Mouse (Mus musculus) adrenal gland, postnatal 14 days (tissue): ENCODE results near the gene C1qtnf9. TPM values are rescaled to one million over a fixed set of nuclear protein-coding genes. Genes with fewer than 3 reads are reported as not detected.
A peak's percentile ranks its signal among the peaks of the same experiment; 100 is the strongest.

Source experiments
- DNase-seq: peaks from one replicate; pipeline ENCODE4 v3.0.0; 2021; ENCODE audit warnings: mixed read lengths
- total RNA-seq: library from RNA; stranded (reverse); gene quantifications from 2 replicates; pipeline ENCODE4 v1.2.3, GENCODE M21; 2021

The C1qtnf9 gene
- total RNA-seq, 1 experiment from 2014 or later = 18.4 TPM

- DNase-seq = no peak
Observed at GRCm38 (mm10) chr14:60751581-60751980, 16.4 kb upstream of the C1qtnf9 start.

GRCm38 (mm10) chr14:60752892-60753800 lies 14.8 kb upstream of the C1qtnf9 start:
- DNase-seq = peak; percentile 76

- no peak for DNase-seq
Observed at GRCm38 (mm10) chr14:60753801-60754126, 14.2 kb upstream of the C1qtnf9 start.

- no peak for DNase-seq
Observed at GRCm38 (mm10) chr14:60754656-60755055, 13.3 kb upstream of the C1qtnf9 start.

- DNase-seq = no peak
Observed at GRCm38 (mm10) chr14:60756271-60756670, 11.7 kb upstream of the C1qtnf9 start.

- DNase-seq = no peak
Observed at GRCm38 (mm10) chr14:60757265-60757664, 10.7 kb upstream of the C1qtnf9 start.

- no peak for DNase-seq
Observed at GRCm38 (mm10) chr14:60757722-60758121, 10.2 kb upstream of the C1qtnf9 start.

GRCm38 (mm10) chr14:60759097-60759496 lies 8.8 kb upstream of the C1qtnf9 start:
- DNase-seq = no peak

GRCm38 (mm10) chr14:60761801-60762200 lies 6.1 kb upstream of the C1qtnf9 start:
- DNase-seq = no peak

- no peak for DNase-seq
Observed at GRCm38 (mm10) chr14:60762754-60763153, 5.2 kb upstream of the C1qtnf9 start.

GRCm38 (mm10) chr14:60763746-60764145 lies 4.2 kb upstream of the C1qtnf9 start:
- no peak for DNase-seq

- DNase-seq = no peak
Observed at GRCm38 (mm10) chr14:60764526-60764925, 3.4 kb upstream of the C1qtnf9 start.

GRCm38 (mm10) chr14:60765025-60765424 lies 2.9 kb upstream of the C1qtnf9 start:
- peak; percentile 63 for DNase-seq

GRCm38 (mm10) chr14:60769340-60769739 lies 1.4 kb downstream of the C1qtnf9 start:
- DNase-seq = peak; percentile 67

GRCm38 (mm10) chr14:60770594-60770993 lies 2.7 kb downstream of the C1qtnf9 start:
- no peak for DNase-seq

- peak; percentile 84 for DNase-seq
Observed at GRCm38 (mm10) chr14:60771057-60771456, 3.1 kb downstream of the C1qtnf9 start.

- peak; percentile 24 for DNase-seq
Observed at GRCm38 (mm10) chr14:60773476-60773875, 5.5 kb downstream of the C1qtnf9 start.

- DNase-seq = no peak
Observed at GRCm38 (mm10) chr14:60776521-60776920, 8.6 kb downstream of the C1qtnf9 start.

- DNase-seq = no peak
Observed at GRCm38 (mm10) chr14:60777485-60777919, 9.6 kb downstream of the C1qtnf9 start.

- no peak for DNase-seq
Observed at GRCm38 (mm10) chr14:60779198-60779597, 11.3 kb downstream of the C1qtnf9 start.

GRCm38 (mm10) chr14:60782121-60782656 lies 14.3 kb downstream of the C1qtnf9 start:
- DNase-seq = no peak

- peak; percentile 21 for DNase-seq
Observed at GRCm38 (mm10) chr14:60783196-60783595, 15.3 kb downstream of the C1qtnf9 start.

- DNase-seq = peak; percentile 92
Observed at GRCm38 (mm10) chr14:60784427-60785315, 16.7 kb downstream of the C1qtnf9 start, which contains the start of gene Mipep. Gene Mipep (plus strand): TSS chr14:60784573.
